Mouse (Mus musculus) small intestine, adult 2 months (tissue): ENCODE results near the gene Ap1ar. TPM values are rescaled to one million over a fixed set of nuclear protein-coding genes. Genes with fewer than 3 reads are reported as not detected.

Experiments used
- H3K27ac ChIP-seq: fragments of 200-500 bp; 2 replicates; pipeline ENCODE4 v1.5.1; 2012; ENCODE audit warnings: low read depth, low read length, control low read depth, inconsistent platforms; ENCODE audit not compliant: insufficient read depth
- H3K27me3 ChIP-seq: fragments of 200-500 bp; 2 replicates; pipeline ENCODE4 v1.6.1; 2012; ENCODE audit warnings: mild to moderate bottlenecking, moderate library complexity, low read length, inconsistent platforms; ENCODE audit not compliant: control insufficient read depth, insufficient read depth
- H3K36me3 ChIP-seq: fragments of 200-500 bp; 2 replicates; pipeline ENCODE4 v1.6.1; 2012; ENCODE audit warnings: mild to moderate bottlenecking, low read length, control low read depth, inconsistent platforms; ENCODE audit not compliant: control insufficient read depth, insufficient read depth
- H3K4me1 ChIP-seq: fragments of 200-500 bp; 2 replicates; pipeline ENCODE4 v1.6.1; 2012; ENCODE audit warnings: low read length, inconsistent platforms, mixed read lengths; ENCODE audit not compliant: control insufficient read depth, insufficient read depth, insufficient read length
- H3K4me3 ChIP-seq: fragments of 200-500 bp; 2 replicates; pipeline ENCODE4 v1.5.1; 2012; ENCODE audit warnings: low read depth, mild to moderate bottlenecking, control low read depth, inconsistent platforms, low read length, moderate library complexity
- CTCF ChIP-seq: fragments of 200-500 bp; IDR thresholded peaks from 2 replicates; pipeline ENCODE4 v1.5.1; 2012; ENCODE audit warnings: low read depth, mild to moderate bottlenecking, control low read depth, inconsistent platforms, low read length, moderate library complexity, mixed read lengths; ENCODE audit not compliant: insufficient replicate concordance, insufficient read length; ENCODE audit errors: extremely low read depth
- POLR2A ChIP-seq: fragments of 200-500 bp; IDR thresholded peaks from 2 replicates; pipeline ENCODE4 v1.6.1; 2012; ENCODE audit warnings: low read depth, mild to moderate bottlenecking, control low read depth, inconsistent platforms, low read length, moderate library complexity
- WGBS: fragments of 180-500 bp; shearing (Covaris S2); methylation state at CpG from one replicate; pipeline ENCODE4 v1.1.7; 2018; 5-methylcytosine and 5-hydroxymethylcytosine counted together
- polyA plus RNA-seq: library from polyadenylated mRNA; depleted of rRNA; stranded (reverse); fragments of >200 nt; gene quantifications from 2 replicates; pipeline ENCODE4 v1.2.3, GENCODE M21; 2012

The Ap1ar gene
- polyA plus RNA-seq, 1 experiment = 38.8 TPM

- WGBS = 82% methylated on average over 9 of the region's 9 CpGs
- H3K4me1 ChIP-seq = peaks cover 5% of the 10 kb centered on the region; the same call in 1 of the 2 replicates
Observed at GRCm38 (mm10) chr3:127780921-127781320, 56.4 kb downstream of the Ap1ar start.

GRCm38 (mm10) chr3:127780021-127780644, 57.2 kb downstream of the Ap1ar start, which contains the start of gene Alpk1:
TSS of gene Alpk1 (minus strand) at chr3:127780527.
- peaks cover 5% of the 10 kb centered on the region; the same call in 1 of the 2 replicates for H3K4me1 ChIP-seq
- under 1% methylated on average over 24 of the region's 24 CpGs for WGBS
- TF ChIP-seq CTCF (peak; percentile 56; the same call in 1 of the 2 replicates), POLR2A (0 out of 2 replicates have a peak, but pooled peaks have one; percentile 40)
- no peaks in the 10 kb centered on the region for H3K36me3 ChIP-seq
- H3K27ac ChIP-seq = peak within 1 kb of the TSS; percentile 79
- H3K27me3 ChIP-seq = no peaks in the 10 kb centered on the region
- H3K4me3 ChIP-seq = peak within 1 kb of the TSS; percentile 70

More at GRCm38 (mm10) chr3:127780921-127781320, 56.4 kb downstream of the Ap1ar start:
- peak overlapping the region; percentile 25 for H3K27ac ChIP-seq
- no peaks in the 10 kb centered on the region for H3K27me3 ChIP-seq
- TF ChIP-seq POLR2A = no peak
- H3K36me3 ChIP-seq = no peaks in the 10 kb centered on the region
- H3K4me3 ChIP-seq = no peak overlapping the region

GRCm38 (mm10) chr3:127769146-127769545, 68.2 kb downstream of the Ap1ar start:
- H3K4me1 ChIP-seq = no peaks in the 10 kb centered on the region
- H3K4me3 ChIP-seq = no peak overlapping the region
- no peaks in the 10 kb centered on the region for H3K27me3 ChIP-seq
- TF ChIP-seq CTCF (no peak), POLR2A (no peak)
- H3K36me3 ChIP-seq = no peaks in the 10 kb centered on the region
- H3K27ac ChIP-seq = no peak overlapping the region
- 80% methylated on average over 11 of the region's 11 CpGs for WGBS

- Histone ChIP-seq H3K4me1 (no peaks in the 10 kb centered on the region), H3K27me3 (no peaks in the 10 kb centered on the region), H3K4me3 (no peak overlapping the region), H3K36me3 (no peaks in the 10 kb centered on the region), H3K27ac (no peak overlapping the region)
- 84% methylated on average over 3 of the region's 3 CpGs for WGBS
- TF ChIP-seq POLR2A = no peak
- no peak for TF ChIP-seq CTCF
Observed at GRCm38 (mm10) chr3:127765971-127766370, 71.4 kb downstream of the Ap1ar start.

- TF ChIP-seq POLR2A = no peak
- no peak for TF ChIP-seq CTCF
- Histone ChIP-seq H3K4me3 (no peak overlapping the region), H3K27ac (no peak overlapping the region), H3K27me3 (no peaks in the 10 kb centered on the region), H3K36me3 (no peaks in the 10 kb centered on the region), H3K4me1 (no peaks in the 10 kb centered on the region)
- 84% methylated on average over 5 of the region's 5 CpGs for WGBS
Observed at GRCm38 (mm10) chr3:127764541-127764940, 72.8 kb downstream of the Ap1ar start.

GRCm38 (mm10) chr3:127763076-127763612, 74.2 kb downstream of the Ap1ar start:
- no peak overlapping the region for H3K4me3 ChIP-seq
- no peaks in the 10 kb centered on the region for H3K27me3 ChIP-seq
- no peak overlapping the region for H3K27ac ChIP-seq
- no peaks in the 10 kb centered on the region for H3K4me1 ChIP-seq
- no peaks in the 10 kb centered on the region for H3K36me3 ChIP-seq
- 20% methylated on average over 7 of the region's 7 CpGs for WGBS
- TF ChIP-seq POLR2A (no peak), CTCF (peak; percentile 68; the same call in 1 of the 2 replicates)

GRCm38 (mm10) chr3:127762403-127762802, 74.9 kb downstream of the Ap1ar start:
- 81% methylated on average over 8 of the region's 8 CpGs for WGBS

More at GRCm38 (mm10) chr3:127762403-127762802, 74.9 kb downstream of the Ap1ar start:
- Histone ChIP-seq H3K36me3 (no peaks in the 10 kb centered on the region), H3K27ac (no peak overlapping the region), H3K4me3 (no peak overlapping the region), H3K27me3 (no peaks in the 10 kb centered on the region), H3K4me1 (no peaks in the 10 kb centered on the region)
- TF ChIP-seq CTCF = no peak
- no peak for TF ChIP-seq POLR2A
